Mouse (Mus musculus) lung, adult 2 months (tissue): ENCODE measurements at regions not wholly inside any gene's neighbourhood (a gene's known extent, or its start where the extent isn't known, plus 50 kb on each side); places are given as distances from the start of the nearest gene placed in this dataset.

Source experiments
- CTCF ChIP-seq: fragments of 200-500 bp; IDR thresholded peaks from 2 replicates; pipeline ENCODE4 v1.5.1; 2011; ENCODE audit warnings: mild to moderate bottlenecking, low read length, control low read depth; ENCODE audit not compliant: insufficient read depth
- POLR2A ChIP-seq: fragments of 200-500 bp; IDR thresholded peaks from 2 replicates; pipeline ENCODE4 v1.6.1; 2011; ENCODE audit warnings: low read depth, mild to moderate bottlenecking, control low read depth, low read length, borderline replicate concordance; ENCODE audit errors: extremely low read depth

GRCm38 (mm10) chr13:102318891-102319404 lies 374.4 kb upstream of the Cd180 start:
- TF ChIP-seq CTCF (no peak), POLR2A (no peak)
